Mouse (Mus musculus): Measurements from ENCODE around the gene Pik3ap1.

Pik3ap1 gene

GRCm38 (mm10) chr19:41263630-41264295, 121.1 kb downstream of the Pik3ap1 start, which contains the start of gene Tm9sf3:
Gene Tm9sf3 (minus strand): TSS chr19:41263997.
- POLR2A ChIA-PET = interaction anchor here in 3 of 4 experiments (0.5 to 2.2 kb wide), 11 partner anchors 14 to 538 kb away, joined by 3 to 13 read pairs (median 3); partner anchors contain the start of gene Arhgap19 (in 1 of the 3)
- CTCF ChIA-PET = interaction anchor here in 2 of 4 experiments (0.6 to 1.3 kb wide), 6 partner anchors 19 to 248 kb away, joined by 3 to 5 read pairs (median 3); no protein-coding TSS in a partner anchor

- ChIA-PET CTCF (interaction anchor here in 2 of 4 experiments (0.6 to 1.2 kb wide), 6 partner anchors 19 to 190 kb away, joined by 3 read pairs; no protein-coding TSS in a partner anchor), POLR2A (interaction anchor here in 3 of 4 experiments (0.5 to 2.2 kb wide), 8 partner anchors 13 to 539 kb away, joined by 3 to 13 read pairs (median 4); partner anchors contain the start of gene Arhgap19 (in 1 of the 3))
Observed at GRCm38 (mm10) chr19:41262712-41263629, 121.9 kb downstream of the Pik3ap1 start.

GRCm38 (mm10) chr19:41260736-41261135, 124.2 kb downstream of the Pik3ap1 start:
- POLR2A ChIA-PET = no interaction called here
- CTCF ChIA-PET = no interaction called here

- ChIA-PET POLR2A (interaction anchor here in 2 of 4 experiments (1.0 to 2.3 kb wide), 3 partner anchors 9 to 172 kb away, joined by 3 to 7 read pairs (median 3); no protein-coding TSS in a partner anchor), CTCF (interaction anchor here in 3 of 4 experiments (0.6 to 1.3 kb wide), 10 partner anchors 15 to 397 kb away, joined by 3 to 5 read pairs (median 4); no protein-coding TSS in a partner anchor)
Observed at GRCm38 (mm10) chr19:41259256-41259655, 125.6 kb downstream of the Pik3ap1 start.

- POLR2A ChIA-PET = interaction anchor here in 2 of 4 experiments (1.0 to 2.3 kb wide), 3 partner anchors 9 to 171 kb away, joined by 3 to 7 read pairs (median 3); no protein-coding TSS in a partner anchor
Observed at GRCm38 (mm10) chr19:41258707-41259106, 126.2 kb downstream of the Pik3ap1 start.

GRCm38 (mm10) chr19:41254584-41254983, 130.3 kb downstream of the Pik3ap1 start:
- POLR2A ChIA-PET = interaction anchor here in 1 of 4 experiments (0.6 kb wide), 1 partner anchor 197 kb away, joined by 3 read pairs; no protein-coding TSS in a partner anchor
- CTCF ChIA-PET = interaction anchor here in 2 of 4 experiments (0.6 to 0.7 kb wide), 3 partner anchors 181 to 826 kb away, joined by 4 to 9 read pairs (median 5); no protein-coding TSS in a partner anchor

More at GRCm38 (mm10) chr19:41258707-41259106, 126.2 kb downstream of the Pik3ap1 start:
- CTCF ChIA-PET = interaction anchor here in 3 of 4 experiments (0.6 to 1.7 kb wide), 9 partner anchors 14 to 397 kb away, joined by 3 to 8 read pairs (median 4); no protein-coding TSS in a partner anchor

- CTCF ChIA-PET = interaction anchor here in 2 of 4 experiments (0.7 kb wide), 2 partner anchors 234 to 416 kb away, joined by 3 read pairs; no protein-coding TSS in a partner anchor
- POLR2A ChIA-PET = interaction anchor here in 2 of 4 experiments (2.2 to 3.3 kb wide), 2 partner anchors 10 to 14 kb away, joined by 7 to 13 read pairs; partner anchors contain the start of gene Tm9sf3 (in 1 of the 2)
Observed at GRCm38 (mm10) chr19:41248968-41249367, 135.9 kb downstream of the Pik3ap1 start.

GRCm38 (mm10) chr19:41248271-41248670, 136.6 kb downstream of the Pik3ap1 start:
- CTCF ChIA-PET = interaction anchor here in 1 of 4 experiments (0.8 kb wide), 1 partner anchor 232 kb away, joined by 3 read pairs; no protein-coding TSS in a partner anchor
- POLR2A ChIA-PET = interaction anchor here in 1 of 4 experiments (3.3 kb wide), 1 partner anchor 14 kb away, joined by 13 read pairs; the partner anchor contains the start of gene Tm9sf3

- CTCF ChIA-PET = interaction anchor here in 1 of 4 experiments (0.6 kb wide), 1 partner anchor 1016 kb away, joined by 3 read pairs; no protein-coding TSS in a partner anchor
- POLR2A ChIA-PET = no interaction called here
Observed at GRCm38 (mm10) chr19:41246271-41246670, 138.6 kb downstream of the Pik3ap1 start.

GRCm38 (mm10) chr19:41244581-41244980, 140.3 kb downstream of the Pik3ap1 start:
- ChIA-PET POLR2A (interaction anchor here in 1 of 4 experiments (0.7 kb wide), 1 partner anchor 682 kb away, joined by 3 read pairs; no protein-coding TSS in a partner anchor), CTCF (interaction anchor here (0.5 to 1.2 kb wide), 17 partner anchors 8 to 438 kb away, joined by 3 to 7 read pairs (median 3); partner anchors contain the start of gene Tll2 (in 1 of the 4))

GRCm38 (mm10) chr19:41241997-41242396, 142.9 kb downstream of the Pik3ap1 start:
- CTCF ChIA-PET = interaction anchor here in 1 of 4 experiments (1.1 to 1.2 kb wide), 2 partner anchors 17 to 153 kb away, joined by 3 read pairs; no protein-coding TSS in a partner anchor
- POLR2A ChIA-PET = no interaction called here

GRCm38 (mm10) chr19:41233698-41234097, 151.2 kb downstream of the Pik3ap1 start:
- ChIA-PET POLR2A (no interaction called here), CTCF (interaction anchor here in 1 of 4 experiments (1.1 kb wide), 1 partner anchor 128 kb away, joined by 3 read pairs; no protein-coding TSS in a partner anchor)

Measured in embryonic stem cell, embryonic (primary cell).